Mouse (Mus musculus) adrenal gland, adult 2 months (tissue): ENCODE data around the gene Il33. TPM values are rescaled to one million over a fixed set of nuclear protein-coding genes. Genes with fewer than 3 reads are reported as not detected.
"Not testable (repeated sequence)": the region's sequence is repeated elsewhere in the genome, so short reads cannot be mapped to it uniquely, and the experiment has no call there.

Source experiments
- DNase-seq: peaks from one replicate; pipeline ENCODE4 v3.0.0; 2021
- polyA plus RNA-seq: library from polyadenylated mRNA; depleted of rRNA; stranded (reverse); fragments of >200 nt; gene quantifications from 2 replicates; pipeline ENCODE4 v1.2.3, GENCODE M21; 2012
- total RNA-seq, 2 experiments: library from RNA; stranded (reverse); gene quantifications; 2 replicates each; pipeline ENCODE4 v1.2.3; 2021

Il33 gene
- total and polyA plus RNA-seq, 3 experiments, result 2.2 to 24.0 (median 20.2) TPM

- no peak for DNase-seq
These were observed 12.5 kb downstream of the Il33 start for GRCm38 (mm10) chr19:29937445-29937844.

- no peak for DNase-seq
These were observed 15.3 kb downstream of the Il33 start for GRCm38 (mm10) chr19:29940239-29940638.

GRCm38 (mm10) chr19:29941208-29941607 is 16.3 kb downstream of the Il33 start:
- DNase-seq, result no peak

- peak; percentile 35 for DNase-seq
These were observed 17.4 kb downstream of the Il33 start for GRCm38 (mm10) chr19:29942358-29942757.

GRCm38 (mm10) chr19:29944426-29944825 is 19.5 kb downstream of the Il33 start:
- DNase-seq, result no peak

GRCm38 (mm10) chr19:29944935-29945334 is 20.0 kb downstream of the Il33 start:
- DNase-seq, result not testable (repeated sequence)

GRCm38 (mm10) chr19:29945557-29946422 is 20.9 kb downstream of the Il33 start:
- DNase-seq, result no peak

- DNase-seq, result no peak
These were observed 21.5 kb downstream of the Il33 start for GRCm38 (mm10) chr19:29946423-29946716.

GRCm38 (mm10) chr19:29947056-29947455 is 22.1 kb downstream of the Il33 start:
- no peak for DNase-seq

- peak; percentile 86 for DNase-seq
These were observed 23.2 kb downstream of the Il33 start for GRCm38 (mm10) chr19:29947891-29948801.

GRCm38 (mm10) chr19:29952538-29952937 is 27.6 kb downstream of the Il33 start:
- DNase-seq, result no peak

GRCm38 (mm10) chr19:29953833-29954232 is 28.9 kb downstream of the Il33 start:
- DNase-seq, result no peak

GRCm38 (mm10) chr19:29955454-29955853 is 30.5 kb downstream of the Il33 start:
- no peak for DNase-seq

- DNase-seq, result no peak
These were observed 36.0 kb downstream of the Il33 start for GRCm38 (mm10) chr19:29960906-29961305.

GRCm38 (mm10) chr19:29961842-29962241 is 36.9 kb downstream of the Il33 start:
- DNase-seq, result no peak

- DNase-seq, result no peak
These were observed 38.7 kb downstream of the Il33 start for GRCm38 (mm10) chr19:29963598-29964092.

GRCm38 (mm10) chr19:29967960-29968359 is 43.0 kb downstream of the Il33 start:
- DNase-seq, result no peak

GRCm38 (mm10) chr19:29973396-29973795 is 48.5 kb downstream of the Il33 start:
- no peak for DNase-seq

- peak; percentile 9 for DNase-seq
These were observed 53.9 kb downstream of the Il33 start for GRCm38 (mm10) chr19:29978847-29979246.

GRCm38 (mm10) chr19:29979452-29980089 is 54.7 kb downstream of the Il33 start:
- DNase-seq, result no peak

GRCm38 (mm10) chr19:29984208-29985005 is 59.5 kb downstream of the Il33 start:
- DNase-seq, result peak; percentile 79
